Mouse (Mus musculus) lung, postnatal 0 days (tissue): ENCODE data around the gene Gabra6.

Experiments
- CTCF ChIP-seq: IDR thresholded peaks from 2 replicates; pipeline ENCODE4 v1.5.1; 2016; ENCODE audit warnings: antibody characterized with exemption, mild to moderate bottlenecking
- EP300 ChIP-seq: IDR thresholded peaks from 2 replicates; pipeline ENCODE4 v1.6.1; 2016; ENCODE audit warnings: antibody characterized with exemption, mild to moderate bottlenecking, control low read depth

DNA sequence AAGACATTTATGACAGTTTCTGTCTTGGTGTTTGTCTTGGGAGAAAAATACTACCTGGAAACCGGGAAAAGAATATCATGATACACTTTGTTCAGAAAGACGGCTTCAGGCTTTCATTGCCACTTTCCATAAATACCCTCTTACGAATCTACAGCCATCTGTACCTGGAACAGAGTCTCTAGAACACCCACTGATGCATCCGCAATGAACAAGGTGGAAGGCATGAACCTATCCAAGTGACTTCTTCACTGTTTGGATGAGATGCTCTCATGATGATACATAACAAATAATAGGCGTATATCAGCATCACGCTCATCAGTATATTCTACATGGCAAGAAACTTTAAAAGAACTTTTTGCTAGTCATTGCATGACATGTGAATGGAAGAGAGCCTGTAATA lies 1.8 kb downstream of the Gabra6 start:
- no peak for TF ChIP-seq CTCF
- no peak for TF ChIP-seq EP300
